Mouse (Mus musculus): Measurements from ENCODE around the gene Immt. TPM values are rescaled to one million over a fixed set of nuclear protein-coding genes. Genes with fewer than 3 reads are reported as not detected.

The Immt gene
- polyA plus RNA-seq (2012; fragmentation: generic; extraction: Trizol): 128 TPM

DNA sequence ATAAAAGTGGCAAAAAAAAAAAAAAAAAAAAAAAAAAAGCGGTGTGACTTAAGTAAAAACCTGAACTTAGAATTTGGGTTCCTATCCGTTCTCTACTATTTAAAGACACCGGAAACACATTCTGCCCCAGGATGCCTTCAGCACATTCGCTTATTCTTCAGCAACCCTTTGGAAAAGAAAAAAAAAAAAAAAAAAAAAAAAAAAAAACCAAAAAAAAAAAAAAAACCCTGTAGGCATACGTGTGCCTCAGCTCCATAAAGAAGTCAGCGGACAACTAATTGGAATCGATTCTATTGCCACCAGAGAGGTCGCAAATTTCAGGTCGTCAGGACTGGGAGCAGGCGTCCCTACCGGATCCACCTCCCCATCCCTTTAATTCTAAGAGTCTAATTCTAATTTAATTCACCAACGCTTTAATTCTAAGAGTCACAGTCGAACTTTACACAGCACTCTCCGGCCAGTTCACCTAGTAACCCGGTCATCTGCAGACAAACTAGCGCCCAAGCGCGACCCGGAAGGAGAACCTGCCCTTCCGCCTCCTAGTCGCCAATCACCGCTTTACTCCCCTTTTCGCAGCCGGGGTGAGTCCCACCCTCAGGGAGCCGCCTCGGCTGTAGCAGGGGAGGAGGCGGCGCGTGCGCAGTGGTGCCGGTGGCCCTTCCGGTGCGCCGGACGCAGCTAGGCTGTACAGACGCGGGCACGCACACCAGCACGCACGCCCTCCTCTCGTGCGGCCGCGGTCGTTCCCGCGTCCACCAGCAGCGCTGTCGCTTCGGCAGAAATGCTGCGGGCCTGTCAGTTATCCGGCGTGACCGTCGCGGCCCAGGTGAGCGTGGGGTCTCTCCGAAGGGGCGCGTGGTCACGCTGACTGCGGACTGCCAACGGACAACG is at the start of gene Immt:
Immt (plus strand) TSS at position 642 of the 891 bp plus-strand sequence.
- Histone ChIP-seq H3K36me3 (ENCODE audit: control insufficient read depth, insufficient read depth) (peaks cover 16% of the 10 kb centered on the region), H3K79me2 (ENCODE audit: control insufficient read depth, insufficient read depth) (peaks cover 42% of the 10 kb centered on the region), H3K4me2 (ENCODE audit: low read depth) (peak within 1 kb of the TSS; percentile 94), H3ac (ENCODE audit: control insufficient read depth, insufficient read length) (peak within 1 kb of the TSS; percentile 59), H3K27me3 (ENCODE audit: control insufficient read depth, insufficient read depth, insufficient read length) (no peaks in the 10 kb centered on the region), H3K4me3 (peak within 1 kb of the TSS; percentile 61)
- TF ChIP-seq REST (IDR thresholded peaks at IDR 0.05; ENCODE audit: insufficient read depth, insufficient read length): peak; percentile 31
- TF ChIP-seq TCF12 (IDR thresholded peaks at IDR 0.05; ENCODE audit: insufficient read depth, poor library complexity, severe bottlenecking): no peak
- no peak for TF ChIP-seq MAX (IDR thresholded peaks at IDR 0.05; ENCODE audit: low read depth)
- TF ChIP-seq TCF3 (IDR thresholded peaks at IDR 0.05; ENCODE audit: insufficient read length, low read depth): peak; percentile 26
- TF ChIP-seq SRF (IDR thresholded peaks at IDR 0.05; ENCODE audit: control insufficient read depth, insufficient read length, low read depth): no peak
- peak; percentile 100 for TF ChIP-seq POLR2AphosphoS2 (IDR thresholded peaks at IDR 0.05; ENCODE audit: insufficient read length, low read depth)
- TF ChIP-seq E2F4 (IDR thresholded peaks at IDR 0.05; ENCODE audit: insufficient read depth): peak; percentile 44
- no peak for TF ChIP-seq USF1 (IDR thresholded peaks at IDR 0.05; ENCODE audit: low read depth)
- no peak for TF ChIP-seq MYOG (IDR thresholded peaks at IDR 0.05; ENCODE audit: control insufficient read depth in 1 of 3, insufficient read depth in 1 of 3, insufficient read length in 2 of 3, low read depth in 2 of 3)
- peak; percentile 99 for TF ChIP-seq POLR2A (IDR thresholded peaks at IDR 0.05; ENCODE audit: insufficient read length, low read depth)
- no peak for TF ChIP-seq CEBPB (IDR thresholded peaks at IDR 0.05; ENCODE audit: insufficient read depth, poor library complexity, severe bottlenecking)
- TF ChIP-seq MYOD1 (IDR thresholded peaks at IDR 0.05; ENCODE audit: control insufficient read depth in 1 of 3, insufficient read length in 2 of 3, low read depth in 2 of 3): peak in 1 of 3 experiments; percentile 55

DNA sequence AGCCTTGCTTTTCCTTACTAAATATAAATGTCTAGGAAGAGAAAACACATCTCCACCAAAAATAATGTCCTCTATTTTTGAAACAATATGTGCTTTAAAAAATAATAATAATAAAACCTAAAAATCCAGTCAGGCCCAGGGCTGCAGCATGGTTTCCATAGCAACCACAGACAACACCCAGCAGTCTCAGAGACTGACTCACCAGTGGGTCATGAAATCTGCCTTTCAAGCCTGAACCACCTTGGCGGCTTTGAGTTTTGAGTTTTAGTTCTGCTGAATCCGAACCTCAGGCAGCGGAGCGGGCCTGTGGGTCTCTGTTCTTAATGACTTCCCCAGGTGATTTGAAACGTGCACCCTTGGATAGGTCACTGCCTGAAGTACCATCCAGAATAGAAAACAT is 48.0 kb upstream of the Immt start:
- Histone ChIP-seq H3K4me3 (no peak overlapping the region), H3K27me3 (ENCODE audit: control insufficient read depth, insufficient read depth, insufficient read length) (no peaks in the 10 kb centered on the region), H3K79me2 (ENCODE audit: control insufficient read depth, insufficient read depth) (no peaks in the 10 kb centered on the region), H3K36me3 (ENCODE audit: control insufficient read depth, insufficient read depth) (no peaks in the 10 kb centered on the region), H3K4me2 (ENCODE audit: low read depth) (peak overlapping the region; percentile 37), H3ac (ENCODE audit: control insufficient read depth, insufficient read length) (no peak overlapping the region)
- TF ChIP-seq USF1 (IDR thresholded peaks at IDR 0.05; ENCODE audit: low read depth) (no peak), REST (IDR thresholded peaks at IDR 0.05; ENCODE audit: insufficient read depth, insufficient read length) (no peak), MYOD1 (IDR thresholded peaks at IDR 0.05; ENCODE audit: control insufficient read depth in 1 of 3, insufficient read length in 2 of 3, low read depth in 2 of 3) (no peak), TCF3 (IDR thresholded peaks at IDR 0.05; ENCODE audit: insufficient read length, low read depth) (no peak), MAX (IDR thresholded peaks at IDR 0.05; ENCODE audit: low read depth) (no peak)

DNA sequence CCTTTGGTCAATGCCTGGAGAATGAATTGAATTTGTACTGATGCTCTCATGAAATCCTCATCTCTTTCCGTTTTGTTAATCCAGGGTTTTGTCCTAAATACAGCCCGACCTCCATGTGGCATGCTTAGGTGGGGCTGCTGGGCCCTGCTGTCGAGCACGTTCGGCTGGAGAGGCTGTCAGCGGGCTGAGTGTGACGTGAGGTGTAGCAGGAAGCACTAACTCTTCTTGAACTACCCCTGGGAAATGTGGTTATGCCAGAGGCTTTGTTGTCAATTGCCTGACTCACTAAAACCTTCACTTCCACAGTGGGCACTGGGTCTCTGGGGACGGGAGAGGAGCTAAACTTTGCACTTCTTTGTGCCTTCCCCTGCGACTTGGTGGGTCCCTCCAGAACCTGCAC is 42.8 kb upstream of the Immt start:
- H3K27me3 ChIP-seq (ENCODE audit: control insufficient read depth, insufficient read depth, insufficient read length): no peaks in the 10 kb centered on the region
- no peaks in the 10 kb centered on the region for H3K36me3 ChIP-seq (ENCODE audit: control insufficient read depth, insufficient read depth)
- peak overlapping the region; percentile 42 for H3K4me2 ChIP-seq (ENCODE audit: low read depth)
- H3K79me2 ChIP-seq (ENCODE audit: control insufficient read depth, insufficient read depth): no peaks in the 10 kb centered on the region
- no peak overlapping the region for H3K4me3 ChIP-seq
- H3ac ChIP-seq (ENCODE audit: control insufficient read depth, insufficient read length): no peak overlapping the region
- TF ChIP-seq REST (IDR thresholded peaks at IDR 0.05; ENCODE audit: insufficient read depth, insufficient read length) (no peak), POLR2A (IDR thresholded peaks at IDR 0.05; ENCODE audit: insufficient read length, low read depth) (no peak), E2F4 (IDR thresholded peaks at IDR 0.05; ENCODE audit: insufficient read depth) (no peak), CEBPB (IDR thresholded peaks at IDR 0.05; ENCODE audit: insufficient read depth, poor library complexity, severe bottlenecking) (no peak), MYOD1 (IDR thresholded peaks at IDR 0.05; ENCODE audit: control insufficient read depth in 1 of 3, insufficient read length in 2 of 3, low read depth in 2 of 3) (no peak), TCF3 (IDR thresholded peaks at IDR 0.05; ENCODE audit: insufficient read length, low read depth) (no peak), MAX (IDR thresholded peaks at IDR 0.05; ENCODE audit: low read depth) (no peak), MYOG (IDR thresholded peaks at IDR 0.05; ENCODE audit: control insufficient read depth in 1 of 3, insufficient read depth in 1 of 3, insufficient read length in 2 of 3, low read depth in 2 of 3) (no peak), TCF12 (IDR thresholded peaks at IDR 0.05; ENCODE audit: insufficient read depth, poor library complexity, severe bottlenecking) (no peak), SRF (IDR thresholded peaks at IDR 0.05; ENCODE audit: control insufficient read depth, insufficient read length, low read depth) (no peak), USF1 (IDR thresholded peaks at IDR 0.05; ENCODE audit: low read depth) (no peak), POLR2AphosphoS2 (IDR thresholded peaks at IDR 0.05; ENCODE audit: insufficient read length, low read depth) (no peak)

DNA sequence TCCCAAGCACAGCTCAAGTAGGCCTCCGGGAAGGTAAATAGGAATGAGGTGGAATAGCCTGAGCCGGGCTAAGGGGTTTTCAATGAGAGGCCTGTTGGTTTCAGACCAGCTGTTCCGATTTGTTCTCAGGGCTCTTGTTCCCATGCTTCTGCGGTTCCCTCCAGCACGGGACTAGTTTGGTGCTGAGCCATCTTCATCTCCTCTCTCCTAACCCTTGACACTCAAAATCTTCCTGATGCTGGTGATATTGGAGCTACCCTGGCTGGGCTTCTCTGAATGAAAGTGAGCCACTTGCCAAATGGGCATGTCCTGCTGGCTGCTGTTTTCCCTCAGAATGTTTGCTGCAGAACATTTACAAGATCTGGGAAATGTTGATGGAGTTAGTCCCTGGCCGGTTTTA is 39.4 kb upstream of the Immt start:
- Histone ChIP-seq H3ac (ENCODE audit: control insufficient read depth, insufficient read length) (no peak overlapping the region), H3K4me3 (no peak overlapping the region), H3K4me2 (ENCODE audit: low read depth) (no peak overlapping the region), H3K36me3 (ENCODE audit: control insufficient read depth, insufficient read depth) (no peaks in the 10 kb centered on the region), H3K79me2 (ENCODE audit: control insufficient read depth, insufficient read depth) (no peaks in the 10 kb centered on the region), H3K27me3 (ENCODE audit: control insufficient read depth, insufficient read depth, insufficient read length) (peaks cover 9% of the 10 kb centered on the region)
- TF ChIP-seq MYOD1 (IDR thresholded peaks at IDR 0.05; ENCODE audit: control insufficient read depth in 1 of 3, insufficient read length in 2 of 3, low read depth in 2 of 3) (peak in 1 of 3 experiments; percentile 20), TCF3 (IDR thresholded peaks at IDR 0.05; ENCODE audit: insufficient read length, low read depth) (no peak), POLR2A (IDR thresholded peaks at IDR 0.05; ENCODE audit: insufficient read length, low read depth) (no peak), POLR2AphosphoS2 (IDR thresholded peaks at IDR 0.05; ENCODE audit: insufficient read length, low read depth) (no peak)

DNA sequence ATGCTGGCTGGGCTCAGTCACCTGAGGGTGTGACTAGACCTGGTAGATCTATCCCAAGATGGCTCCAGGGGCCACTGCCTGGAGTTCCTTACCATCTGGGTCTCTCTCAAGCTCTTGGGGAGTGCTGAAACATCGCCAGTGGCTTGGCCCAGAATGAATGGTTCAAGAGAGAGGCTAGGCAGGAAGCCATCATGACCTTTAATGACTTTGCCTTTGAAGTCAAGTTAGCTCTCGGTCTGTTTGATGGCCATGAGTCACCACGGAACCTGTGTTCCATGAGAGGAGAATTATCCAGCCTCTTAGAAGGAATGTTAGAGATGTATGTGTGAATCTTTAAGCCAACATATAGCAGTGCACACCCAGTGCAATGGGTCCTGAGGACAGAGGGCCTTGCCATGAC is 31.7 kb upstream of the Immt start:
- no peaks in the 10 kb centered on the region for H3K36me3 ChIP-seq (ENCODE audit: control insufficient read depth, insufficient read depth)
- no peaks in the 10 kb centered on the region for H3K79me2 ChIP-seq (ENCODE audit: control insufficient read depth, insufficient read depth)
- H3K4me2 ChIP-seq (ENCODE audit: low read depth): no peak overlapping the region
- peaks cover 25% of the 10 kb centered on the region for H3K27me3 ChIP-seq (ENCODE audit: control insufficient read depth, insufficient read depth, insufficient read length)
- no peak for TF ChIP-seq TCF12 (IDR thresholded peaks at IDR 0.05; ENCODE audit: insufficient read depth, poor library complexity, severe bottlenecking)
- no peak for TF ChIP-seq REST (IDR thresholded peaks at IDR 0.05; ENCODE audit: insufficient read depth, insufficient read length)
- TF ChIP-seq MYOG (IDR thresholded peaks at IDR 0.05; ENCODE audit: control insufficient read depth in 1 of 3, insufficient read depth in 1 of 3, insufficient read length in 2 of 3, low read depth in 2 of 3): no peak
- TF ChIP-seq POLR2A (IDR thresholded peaks at IDR 0.05; ENCODE audit: insufficient read length, low read depth): no peak
- no peak for TF ChIP-seq CEBPB (IDR thresholded peaks at IDR 0.05; ENCODE audit: insufficient read depth, poor library complexity, severe bottlenecking)
- no peak for TF ChIP-seq USF1 (IDR thresholded peaks at IDR 0.05; ENCODE audit: low read depth)
- TF ChIP-seq MYOD1 (IDR thresholded peaks at IDR 0.05; ENCODE audit: control insufficient read depth in 1 of 3, insufficient read length in 2 of 3, low read depth in 2 of 3): no peak
- TF ChIP-seq POLR2AphosphoS2 (IDR thresholded peaks at IDR 0.05; ENCODE audit: insufficient read length, low read depth): no peak
- TF ChIP-seq TCF3 (IDR thresholded peaks at IDR 0.05; ENCODE audit: insufficient read length, low read depth): no peak
- no peak for TF ChIP-seq SRF (IDR thresholded peaks at IDR 0.05; ENCODE audit: control insufficient read depth, insufficient read length, low read depth)
- no peak for TF ChIP-seq E2F4 (IDR thresholded peaks at IDR 0.05; ENCODE audit: insufficient read depth)
- TF ChIP-seq MAX (IDR thresholded peaks at IDR 0.05; ENCODE audit: low read depth): no peak
- no peak overlapping the region for H3K4me3 ChIP-seq
- no peak overlapping the region for H3ac ChIP-seq (ENCODE audit: control insufficient read depth, insufficient read length)

Measured in myocyte (in vitro differentiated cells).